Mouse (Mus musculus) cerebellum, postnatal 10 days (tissue): Measurements from ENCODE around the gene Prelid3b.

Experiments used
- DNase-seq, 2 experiments: peaks; one replicate each; pipeline ENCODE4 v3.0.0; 2021; ENCODE audit warnings: mixed read lengths in 2 of 2

Gene Prelid3b

GRCm38 (mm10) chr2:174424301-174425085 lies 48.4 kb downstream of the Prelid3b start:
- DNase-seq = no peak

GRCm38 (mm10) chr2:174421107-174421506 lies 51.8 kb downstream of the Prelid3b start:
- no peak for DNase-seq

- peak; percentile 96 to 97 for DNase-seq
These were observed 57.1 kb downstream of the Prelid3b start, which contains the start of gene Nelfcd for GRCm38 (mm10) chr2:174415731-174416310. Gene Nelfcd, plus strand, starts transcription at chr2:174415804.
